Mouse (Mus musculus): ENCODE measurements around the gene Pex5. TPM values are rescaled to one million over a fixed set of nuclear protein-coding genes. Genes with fewer than 3 reads are reported as not detected.
A peak's percentile ranks its signal among the peaks of the same experiment; 100 is the strongest.

Pex5 gene
- total RNA-seq (2021) (10 to 100 TPM; 71.0 to 99.9 TPM), polyA plus RNA-seq (2012; rRNA removed) (44.9 and 47.5 TPM in 2 replicates)
- long read RNA-seq, transcript Pex5-202 (15 exons, 3,073 nt): major isoform, 70 of 126 reads
- long read RNA-seq, transcript Pex5-201 (16 exons, 3,139 nt): minor isoform, 37 of 126 reads
- long read RNA-seq, partial matches to known transcripts: 7 of 126 reads
- long read RNA-seq, other reads (novel, unspliced or antisense): 11 of 126 reads

DNA sequence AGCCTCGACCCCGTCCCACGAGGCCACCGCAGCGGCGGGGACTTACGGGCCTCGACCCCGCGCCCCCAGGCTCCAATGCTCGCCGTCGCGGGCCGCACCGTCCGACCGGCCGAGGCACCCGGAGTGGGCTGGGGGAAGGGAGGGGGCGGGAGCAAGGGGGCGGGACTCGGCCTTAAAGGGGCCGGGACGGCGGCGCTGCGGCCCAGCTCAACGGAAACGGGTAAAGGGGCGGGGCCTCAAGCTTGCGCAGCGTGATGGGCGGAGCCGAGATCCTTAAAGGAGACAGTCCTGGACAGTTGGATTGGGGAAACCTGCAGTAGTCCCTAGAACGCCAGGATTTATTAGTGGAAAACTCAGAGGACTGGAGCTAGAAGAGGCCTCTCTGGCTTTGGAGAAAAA, at the start of gene Pex5:
TSS of gene Pex5 (minus strand) at position 141 of the 399 bp plus-strand sequence.
- peak; percentile 98 for DNase-seq

DNA sequence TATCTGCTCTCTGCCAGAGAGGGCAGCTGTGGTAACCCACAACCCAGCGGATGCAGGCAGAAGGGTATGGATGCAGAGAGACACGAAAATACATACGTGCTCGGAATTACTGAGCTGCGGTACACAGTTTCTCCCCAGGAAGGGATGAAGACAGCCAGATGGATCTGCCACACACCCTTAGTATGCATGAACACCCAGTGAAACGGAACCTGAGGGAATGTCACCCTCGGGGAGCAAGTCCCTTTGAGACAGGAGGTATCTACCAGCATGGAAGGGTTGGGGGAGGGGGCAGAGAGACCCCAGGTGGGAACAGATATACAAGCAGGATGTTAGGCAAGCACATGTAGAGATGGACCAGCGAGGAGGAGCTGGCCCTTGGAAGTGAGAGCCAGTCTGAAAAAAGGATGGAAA, 49.0 kb upstream of the Pex5 start:
- no peak for DNase-seq

GRCm38 (mm10) chr6:124459388-124459787, 44.5 kb upstream of the Pex5 start:
- DNase-seq: no peak

- no peak for DNase-seq
These were observed 43.6 kb upstream of the Pex5 start for GRCm38 (mm10) chr6:124458505-124458904.

DNA sequence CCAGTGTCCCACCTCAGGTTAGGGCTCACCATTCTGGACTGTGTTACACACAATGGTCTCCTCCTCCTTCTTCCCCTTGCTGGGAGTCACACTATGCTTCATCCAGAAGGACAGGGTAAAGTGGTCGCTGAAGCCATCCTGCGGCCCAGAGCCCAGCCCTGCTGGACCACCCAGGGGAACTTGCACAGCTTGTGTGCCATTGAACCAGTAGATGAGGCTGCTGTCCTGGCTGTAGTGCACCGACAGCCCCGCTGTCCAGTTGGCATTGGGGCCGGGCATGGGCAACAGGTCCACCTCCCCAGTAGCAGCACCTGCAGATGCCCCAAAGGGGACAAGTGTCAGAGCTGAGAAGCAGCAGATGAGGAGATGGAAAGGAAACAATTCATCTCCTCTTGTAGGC, 43.0 kb upstream of the Pex5 start:
- DNase-seq: no peak

- DNase-seq: no peak
These were observed 41.4 kb upstream of the Pex5 start for GRCm38 (mm10) chr6:124456243-124456642.

DNA sequence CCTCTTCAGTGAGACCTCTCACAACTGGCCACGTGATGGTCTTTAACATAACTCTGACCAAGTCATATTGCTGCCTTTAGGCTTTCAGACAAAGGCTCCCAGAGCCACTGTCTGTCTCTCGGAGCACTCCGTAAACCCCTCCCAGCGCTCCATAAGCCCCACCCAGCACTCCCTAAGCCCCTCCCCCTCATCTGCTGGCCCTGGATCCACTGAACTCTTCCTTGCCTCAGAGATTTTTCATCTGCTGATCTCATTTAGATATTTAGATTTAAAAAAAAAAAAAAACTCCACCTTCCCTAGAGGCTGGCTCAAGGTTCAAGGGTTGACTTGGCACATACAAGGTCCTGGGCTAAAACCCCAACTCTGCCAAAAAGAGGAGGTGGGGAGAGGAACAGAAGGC, 38.9 kb upstream of the Pex5 start:
- no peak for DNase-seq

GRCm38 (mm10) chr6:124451995-124452394, 37.1 kb upstream of the Pex5 start:
- no peak for DNase-seq

- no peak for DNase-seq
These were observed 35.0 kb upstream of the Pex5 start for GRCm38 (mm10) chr6:124449668-124450383.

DNA sequence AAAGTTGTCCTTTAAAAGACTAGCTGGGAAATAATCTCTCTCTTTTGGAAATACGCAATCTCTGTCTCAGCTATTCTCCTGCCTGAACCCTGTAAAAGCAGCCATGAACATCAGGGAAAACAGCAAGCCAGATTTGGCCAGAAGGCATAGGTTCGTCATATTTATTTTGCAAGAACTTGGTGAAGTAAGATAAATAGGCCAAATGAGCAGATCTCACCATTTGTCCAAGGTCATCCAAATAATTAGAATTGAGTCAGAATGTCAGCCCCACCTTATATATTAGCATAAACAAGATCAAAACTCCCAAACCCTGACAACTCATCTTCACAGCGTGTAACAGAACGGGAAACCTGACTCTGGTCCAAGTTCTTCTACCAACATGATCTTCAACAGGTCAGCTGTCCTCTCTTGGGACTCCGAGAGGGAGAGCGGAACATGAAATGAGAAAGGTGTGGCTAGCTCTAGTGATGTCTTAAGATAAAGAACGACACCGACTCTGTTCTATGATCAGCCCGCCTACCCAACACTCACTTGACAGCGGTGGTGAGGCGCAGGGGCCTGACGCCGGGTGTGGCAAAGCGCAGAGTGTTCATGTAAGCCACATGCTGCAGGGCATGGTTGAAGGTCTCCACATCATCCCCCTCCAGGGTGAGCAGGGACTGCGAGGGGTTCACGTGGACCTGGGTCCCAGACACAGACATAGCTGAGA, 34.2 kb upstream of the Pex5 start:
- no peak for DNase-seq

- no peak for DNase-seq
These were observed 33.5 kb upstream of the Pex5 start for GRCm38 (mm10) chr6:124448186-124448852.

GRCm38 (mm10) chr6:124447356-124447755, 32.5 kb upstream of the Pex5 start:
- no peak for DNase-seq

DNA sequence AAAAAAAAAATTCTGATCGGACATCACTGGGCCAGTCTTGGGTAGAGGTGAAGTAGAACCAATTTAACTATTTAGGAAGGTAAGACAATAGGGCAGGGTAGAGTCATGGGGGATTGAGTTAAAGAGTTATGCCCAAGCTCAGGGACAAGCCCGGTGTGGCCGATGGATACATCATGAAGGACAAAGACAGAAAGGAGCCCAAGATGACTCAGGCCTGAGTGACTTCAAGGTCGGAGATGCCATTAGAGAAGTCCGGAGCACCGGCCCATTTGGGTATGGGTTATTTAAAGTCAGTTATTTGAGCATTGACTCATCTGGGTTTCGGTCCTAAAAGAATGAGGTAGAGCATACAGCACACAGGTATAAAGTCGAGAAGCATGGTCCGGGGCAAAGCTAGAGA, 31.6 kb upstream of the Pex5 start:
- peak; percentile 65 for DNase-seq

DNA sequence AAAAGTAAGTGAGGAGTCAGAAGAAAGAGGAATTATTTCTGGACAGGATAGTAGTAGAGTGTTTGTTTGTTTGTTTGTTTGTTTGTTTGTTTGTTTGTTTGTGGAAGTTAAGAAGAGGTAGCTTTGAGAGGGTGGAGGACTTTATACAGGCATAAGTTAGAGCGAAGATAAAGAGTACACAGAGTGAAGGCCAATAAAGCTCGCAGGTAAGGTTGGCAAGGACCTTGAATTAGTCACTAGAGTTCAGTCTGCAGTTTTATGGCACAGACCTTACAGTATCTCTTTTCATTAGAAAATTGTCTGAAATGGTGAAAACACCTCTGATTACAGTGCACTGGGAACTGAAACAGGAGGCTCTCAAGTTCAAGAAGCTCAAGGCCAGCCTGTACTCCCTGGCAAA, 31.2 kb upstream of the Pex5 start:
- DNase-seq: no peak

DNA sequence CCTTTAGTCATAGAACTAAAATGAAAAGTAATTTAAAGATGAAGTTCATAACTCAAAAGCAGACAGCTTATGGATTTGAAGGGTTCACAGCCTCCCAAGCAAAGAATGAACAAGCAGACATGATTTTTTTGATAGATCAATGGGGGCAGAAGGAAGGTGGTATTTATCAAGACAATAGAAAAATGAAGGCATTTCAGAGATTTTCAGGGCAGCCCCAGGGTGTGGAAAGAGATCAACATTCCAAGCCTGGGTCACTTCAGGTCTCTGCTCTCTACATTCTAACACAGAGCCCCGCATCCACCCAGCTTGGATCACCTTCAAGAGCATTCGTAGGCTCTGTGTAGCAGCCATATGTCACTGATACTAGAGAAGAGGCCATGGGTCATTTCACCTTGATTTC, 28.5 kb upstream of the Pex5 start:
- no peak for DNase-seq

- DNase-seq: no peak
These were observed 21.4 kb upstream of the Pex5 start for GRCm38 (mm10) chr6:124436245-124436644.

DNA sequence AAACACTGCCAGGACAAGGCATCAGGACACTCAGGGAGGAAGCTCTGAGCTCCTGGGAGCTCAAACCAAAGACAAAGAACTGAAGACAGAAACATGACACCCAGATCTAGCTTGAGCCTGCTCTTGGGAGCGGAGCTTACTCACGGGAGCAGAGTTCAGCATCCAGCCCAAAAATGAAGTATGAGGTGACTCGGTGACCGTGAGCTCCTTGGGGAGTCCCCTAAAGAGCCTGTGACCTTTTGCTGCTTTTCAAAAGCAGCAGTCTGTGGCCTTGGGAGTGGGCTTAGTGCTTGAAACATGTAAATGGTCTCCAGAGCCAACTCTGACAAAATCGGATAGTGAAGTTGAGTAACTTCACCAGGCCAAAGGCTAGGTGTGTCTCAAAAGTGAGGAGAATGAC, 20.3 kb upstream of the Pex5 start:
- DNase-seq: peak; percentile 75

GRCm38 (mm10) chr6:124433688-124434324, 18.9 kb upstream of the Pex5 start:
- DNase-seq: peak; percentile 54

DNA sequence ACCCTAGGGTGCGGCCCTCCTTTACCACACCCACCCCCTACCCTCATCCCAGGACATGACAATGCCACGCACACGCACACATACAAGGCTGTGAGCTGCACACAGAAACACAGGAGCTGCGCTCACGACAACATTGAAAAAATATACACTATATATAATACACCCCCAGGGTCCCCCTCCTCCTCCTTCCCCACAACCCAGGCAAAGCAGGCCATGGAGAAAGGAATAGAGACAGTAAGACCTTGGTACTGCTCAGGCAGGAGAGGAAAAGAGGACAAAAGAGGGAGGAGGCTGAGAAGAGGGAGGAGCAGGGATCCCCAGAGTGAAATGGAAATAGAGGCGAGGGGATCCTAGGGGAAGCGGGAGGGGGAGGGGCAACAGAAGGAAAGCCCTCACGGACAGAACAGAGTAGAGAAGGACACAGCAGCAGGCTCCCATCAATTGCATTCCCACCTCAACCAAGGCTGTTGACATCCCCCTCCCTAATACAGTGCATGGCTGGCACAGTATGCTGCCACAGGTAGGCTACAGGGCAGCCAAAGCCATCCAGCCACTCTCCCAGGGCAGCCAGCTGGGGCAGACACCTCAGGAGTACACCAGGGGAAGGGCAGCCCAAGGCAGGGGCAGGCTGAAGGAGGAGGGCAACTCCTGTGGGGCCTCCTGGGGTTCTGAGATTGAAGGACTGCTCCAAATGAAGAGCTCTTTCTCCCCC, 16.1 kb upstream of the Pex5 start:
- no peak for DNase-seq

DNA sequence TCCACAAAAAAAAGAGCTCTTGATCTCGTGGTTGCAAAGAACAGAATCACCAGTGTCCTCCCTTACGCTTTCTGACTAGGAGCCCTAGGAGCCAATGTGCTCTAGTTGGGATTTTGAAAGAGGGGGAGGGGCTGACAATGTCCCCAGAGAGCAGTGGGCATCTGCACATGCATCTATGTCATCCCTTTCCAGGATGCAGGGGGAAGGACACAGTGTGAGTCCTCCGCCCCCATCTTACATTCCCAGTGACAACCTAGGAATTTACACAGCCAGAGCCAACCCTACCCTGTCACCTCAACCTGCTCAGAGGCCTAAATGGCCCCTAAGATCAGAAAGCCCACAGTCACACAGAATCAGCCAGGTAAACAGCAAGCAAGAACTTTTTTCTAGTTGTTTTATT, 15.5 kb upstream of the Pex5 start:
- DNase-seq: no peak

DNA sequence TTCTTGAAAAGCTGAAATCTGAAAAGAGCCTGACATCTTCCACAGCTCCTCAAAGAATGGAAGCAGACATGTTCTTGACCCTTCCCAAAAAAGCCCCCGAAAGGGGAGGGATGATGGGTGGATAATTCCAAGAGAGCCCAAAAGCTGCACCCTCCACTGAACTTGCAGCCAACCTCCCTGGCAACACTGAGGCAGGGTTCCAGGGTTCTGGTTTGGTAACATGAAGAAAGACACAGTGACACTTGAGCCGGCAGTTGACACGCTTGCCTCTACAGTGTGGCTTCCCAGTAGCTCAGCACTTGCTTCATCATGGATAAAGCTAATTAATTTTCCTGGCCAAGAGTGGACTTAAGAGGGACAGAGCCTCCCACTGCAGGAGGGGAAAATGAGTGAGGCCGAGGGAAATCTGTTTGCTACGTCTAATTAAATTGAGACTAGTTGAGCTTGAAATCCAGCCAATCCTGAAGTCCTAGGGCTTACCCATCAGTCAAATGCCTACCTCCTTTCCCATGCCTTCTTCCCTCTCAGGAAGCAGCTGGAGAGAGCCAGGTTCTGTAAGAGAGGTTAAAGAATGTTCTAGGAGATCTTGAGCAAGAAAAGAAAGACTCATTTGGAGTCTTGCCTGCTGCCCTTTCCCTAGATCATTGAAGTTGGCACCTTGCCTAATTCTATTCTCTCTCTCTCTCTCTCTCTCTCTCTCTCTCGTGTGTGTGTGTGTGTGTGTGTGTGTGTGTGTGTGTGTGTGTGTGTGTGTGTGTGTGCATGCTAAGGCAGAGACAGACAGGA, 13.1 kb upstream of the Pex5 start:
- DNase-seq: no peak
